Mouse (Mus musculus) CH12.LX (cell line): ENCODE measurements at regions not wholly inside any gene's neighbourhood (a gene's known extent, or its start where the extent isn't known, plus 50 kb on each side); places are given as distances from the start of the nearest gene placed in this dataset.

ENCODE experiments used
- DNase-seq: peaks from one replicate; pipeline ENCODE4 v3.0.0-alpha.2; 2013; ENCODE audit errors: extremely low read depth
- H3K27ac ChIP-seq: 2 replicates; pipeline ENCODE4 v1.5.1; 2012; ENCODE audit warnings: low read depth, mild to moderate bottlenecking, control low read depth, moderate library complexity; ENCODE audit not compliant: insufficient read depth
- H3K27me3 ChIP-seq: replicated peaks from 2 replicates; pipeline ENCODE3; 2012; ENCODE audit warnings: inconsistent platforms
- H3K36me3 ChIP-seq, 2 experiments: replicated peaks in 1 of 2; 2 replicates each; pipeline versions ENCODE3 to v1.6.1; 2012; ENCODE audit warnings: inconsistent platforms in 1 of 2, low read length in 1 of 2, mild to moderate bottlenecking in 1 of 2, mixed read lengths in 1 of 2, moderate library complexity in 1 of 2; ENCODE audit not compliant: control insufficient read depth in 1 of 2, insufficient read depth in 1 of 2
- H3K4me1 ChIP-seq, 2 experiments: 2 replicates each; pipeline ENCODE4 v1.6.1; 2012; ENCODE audit warnings: inconsistent platforms in 1 of 2, moderate library complexity in 1 of 2; ENCODE audit not compliant: insufficient read depth in 2 of 2, control insufficient read depth in 1 of 2
- H3K4me2 ChIP-seq: 2 replicates; pipeline ENCODE4 v1.6.1; 2012; ENCODE audit warnings: low read depth, mild to moderate bottlenecking, control low read depth; ENCODE audit not compliant: poor library complexity, insufficient read depth, severe bottlenecking
- H3K4me3 ChIP-seq, 3 experiments: fragments of 150-350 bp in 1 of 3; sonication (generic) in 1 of 3; replicated peaks in 1 of 3; 2 replicates each; pipeline versions ENCODE3 to v1.5.1; 2011 to 2012; ENCODE audit warnings: low read depth in 2 of 3, low read length in 2 of 3, mild to moderate bottlenecking in 2 of 3, moderate library complexity in 2 of 3, control low read depth in 1 of 3, improper control_type of control experiment in 1 of 3, inconsistent platforms in 1 of 3, mixed read lengths in 1 of 3; ENCODE audit not compliant: poor library complexity in 1 of 3
- H3K79me2 ChIP-seq: replicated peaks from 2 replicates; pipeline ENCODE4 v1.6.1; 2012; ENCODE audit warnings: mild to moderate bottlenecking, moderate library complexity; ENCODE audit not compliant: control insufficient read depth, poor library complexity, insufficient read depth, severe bottlenecking; ENCODE audit errors: extremely low read depth
- H3K9ac ChIP-seq: 2 replicates; pipeline ENCODE4 v1.6.1; 2012; ENCODE audit warnings: low read depth, mild to moderate bottlenecking, control low read depth, moderate library complexity; ENCODE audit not compliant: insufficient read depth
- H3K9me3 ChIP-seq: replicated peaks from 2 replicates; pipeline ENCODE3; 2012; ENCODE audit warnings: low read length, inconsistent platforms, mixed read lengths
- CHD1 ChIP-seq: IDR thresholded peaks from 2 replicates; pipeline ENCODE4 v1.6.1; 2012; ENCODE audit warnings: low read depth, low read length, improper control_type of control experiment, inconsistent platforms
- CTCF ChIP-seq, 2 experiments: IDR thresholded peaks in 1 of 2; conservative IDR thresholded peaks in 1 of 2; 2 replicates each; pipeline ENCODE4 v1.5.1; 2011 to 2012; ENCODE audit warnings: low read depth in 2 of 2, low read length in 2 of 2, improper control_type of control experiment in 1 of 2, inconsistent platforms in 1 of 2, mild to moderate bottlenecking in 1 of 2, moderate library complexity in 1 of 2
- ELF1 ChIP-seq: IDR thresholded peaks from 2 replicates; pipeline ENCODE4 v1.6.1; 2014; ENCODE audit warnings: low read depth, mild to moderate bottlenecking, inconsistent platforms, low read length, improper control_type of control experiment
- EP300 ChIP-seq: IDR thresholded peaks from 2 replicates; pipeline ENCODE4 v1.6.1; 2011; ENCODE audit warnings: low read length, improper control_type of control experiment
- ETS1 ChIP-seq: conservative IDR thresholded peaks from 2 replicates; pipeline ENCODE4 v1.6.1; 2012; ENCODE audit warnings: low read depth, mild to moderate bottlenecking, inconsistent platforms, low read length, improper control_type of control experiment, moderate library complexity
- IRF4 ChIP-seq: IDR thresholded peaks from 2 replicates; pipeline ENCODE4 v1.6.1; 2014; ENCODE audit warnings: low read depth, mild to moderate bottlenecking, inconsistent platforms, low read length, improper control_type of control experiment
- JUND ChIP-seq: conservative IDR thresholded peaks from 2 replicates; pipeline ENCODE4 v1.6.1; 2011; ENCODE audit warnings: low read depth, low read length, improper control_type of control experiment
- MAFK ChIP-seq: IDR thresholded peaks from 2 replicates; pipeline ENCODE4 v1.6.1; 2011; ENCODE audit warnings: low read length, improper control_type of control experiment; ENCODE audit not compliant: insufficient replicate concordance
- MAZ ChIP-seq: IDR thresholded peaks from 2 replicates; pipeline ENCODE4 v1.6.1; 2012; ENCODE audit warnings: low read depth, mild to moderate bottlenecking, inconsistent platforms, low read length, improper control_type of control experiment, moderate library complexity
- MEF2A ChIP-seq: IDR thresholded peaks from 2 replicates; pipeline ENCODE4 v1.6.1; 2014; ENCODE audit warnings: low read depth, mild to moderate bottlenecking, inconsistent platforms, low read length, improper control_type of control experiment, borderline replicate concordance
- MYC ChIP-seq: IDR thresholded peaks from 2 replicates; pipeline ENCODE4 v1.6.1; 2011; ENCODE audit warnings: low read depth, mild to moderate bottlenecking, improper control_type of control experiment, low read length
- PAX5 ChIP-seq: IDR thresholded peaks from 2 replicates; pipeline ENCODE4 v1.6.1; 2012; ENCODE audit warnings: low read length, inconsistent platforms, mixed read lengths
- POLR2AphosphoS2 ChIP-seq: IDR thresholded peaks from 2 replicates; pipeline ENCODE4 v1.6.1; 2011; ENCODE audit warnings: low read depth, low read length, improper control_type of control experiment
- RAD21 ChIP-seq: IDR thresholded peaks from 2 replicates; pipeline ENCODE4 v1.6.1; 2011; ENCODE audit warnings: low read depth, mild to moderate bottlenecking, low read length, improper control_type of control experiment, moderate library complexity
- RCOR1 ChIP-seq: conservative IDR thresholded peaks from 2 replicates; pipeline ENCODE4 v1.6.1; 2012; ENCODE audit warnings: low read depth, mild to moderate bottlenecking, inconsistent platforms, low read length, improper control_type of control experiment
- SIN3A ChIP-seq: IDR thresholded peaks from 2 replicates; pipeline ENCODE4 v1.6.1; 2012; ENCODE audit warnings: low read length, improper control_type of control experiment, inconsistent platforms
- TBP ChIP-seq: conservative IDR thresholded peaks from 2 replicates; pipeline ENCODE4 v1.6.1; 2011; ENCODE audit warnings: low read depth, low read length, improper control_type of control experiment
- ZC3H11A ChIP-seq: IDR thresholded peaks from 2 replicates; pipeline ENCODE4 v1.6.1; 2012; ENCODE audit warnings: low read depth, mild to moderate bottlenecking, inconsistent platforms, low read length, improper control_type of control experiment
- ZKSCAN1 ChIP-seq: IDR thresholded peaks from 2 replicates; pipeline ENCODE4 v1.6.1; 2012; ENCODE audit warnings: low read depth, inconsistent platforms, low read length, improper control_type of control experiment, borderline replicate concordance
- dilution Hi-C: fragments of 300-500 bp; cut with MboI; formaldehyde crosslinking; loops from 2 replicates; pipeline ENCODE4 v1.14.3; 2020; ENCODE audit warnings: low sequenced_read_pairs; ENCODE audit not compliant: extremely low pct_unique_long_range_greater_than_20kb, extremely low pct_ligation_motif_present
- in situ Hi-C: fragments of 300-500 bp; cut with MboI; formaldehyde crosslinking; loops from 3 replicates; pipeline ENCODE4 v1.14.3; 2019; ENCODE audit warnings: low sequenced_read_pairs, low pct_ligation_motif_present, low pct_unique_long_range_greater_than_20kb, mixed read lengths

DNA sequence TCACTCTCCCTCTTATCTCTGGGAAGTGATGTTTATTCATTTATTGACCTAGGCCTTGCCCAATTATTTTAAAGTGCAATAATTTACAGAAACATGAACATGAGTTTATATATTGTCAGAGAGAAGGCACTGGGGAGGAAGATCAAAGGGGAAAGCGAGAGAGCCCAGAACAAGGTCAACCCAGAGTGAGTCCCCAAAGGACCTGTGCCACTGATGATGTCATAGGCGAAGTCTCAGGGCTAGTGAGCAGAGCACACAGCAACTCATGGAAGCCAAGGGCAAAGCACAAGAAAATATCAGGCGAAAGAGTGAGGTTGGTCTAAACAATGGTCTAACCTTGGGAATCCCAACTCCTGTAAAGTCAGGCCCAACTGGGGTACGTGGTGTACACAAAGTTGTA lies 126.4 kb upstream of the Ctnnb1 start:
- Histone ChIP-seq H3K79me2 (no peaks in the 10 kb centered on the region), H3K36me3 (no peaks in the 10 kb centered on the region), H3K9me3 (peaks cover 7% of the 10 kb centered on the region), H3K4me1 (peaks cover 0 to 3% of the 10 kb centered on the region in 2 experiments; a peak in 1 of 4 replicates), H3K27me3 (no peaks in the 10 kb centered on the region), H3K4me3 (no peak overlapping the region), H3K4me2 (no peak overlapping the region), H3K9ac (no peak overlapping the region), H3K27ac (no peak overlapping the region)
- no peak for TF ChIP-seq RAD21
- no peak for TF ChIP-seq EP300
- TF ChIP-seq PAX5: no peak
- TF ChIP-seq ELF1: no peak
- no peak for TF ChIP-seq RCOR1
- TF ChIP-seq IRF4: no peak
- no peak for TF ChIP-seq MEF2A
- dilution Hi-C loops (no loop called here), in situ Hi-C loops (no loop called here)
- DNase-seq: no peak

DNA sequence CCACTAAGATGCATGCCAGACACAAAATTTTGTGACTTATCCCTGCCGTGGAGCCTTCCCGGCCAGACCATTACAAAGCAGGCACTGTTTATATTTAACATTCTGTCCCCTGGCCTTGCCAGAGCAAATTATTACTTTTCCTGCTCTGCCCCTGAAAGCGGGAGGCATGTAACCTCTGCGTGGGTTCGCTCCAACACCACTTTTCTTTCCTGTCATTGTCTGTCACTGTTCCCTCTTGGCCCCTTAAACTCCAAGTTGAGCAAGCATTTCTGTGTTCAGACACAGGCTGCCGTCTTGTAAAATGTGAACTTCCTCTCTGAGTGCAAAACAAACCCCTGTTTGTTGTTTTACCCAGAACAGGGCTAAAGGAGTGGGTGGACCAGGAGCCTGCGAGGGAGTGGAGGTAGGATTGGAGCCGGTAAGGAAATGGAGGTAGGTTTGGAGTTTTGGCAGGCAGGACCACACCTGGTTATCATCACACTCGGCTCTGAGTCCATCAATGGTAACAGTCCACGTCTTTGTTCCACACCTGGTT lies 124.2 kb upstream of the Ctnnb1 start:
- H3K79me2 ChIP-seq: no peaks in the 10 kb centered on the region
- peaks cover 0 to 3% of the 10 kb centered on the region in 2 experiments; a peak in 1 of 4 replicates for H3K4me1 ChIP-seq
- no peak overlapping the region for H3K4me3 ChIP-seq
- no peak for DNase-seq
- H3K9me3 ChIP-seq: peaks cover 4% of the 10 kb centered on the region
- no peaks in the 10 kb centered on the region for H3K27me3 ChIP-seq
- H3K4me2 ChIP-seq: no peak overlapping the region
- in situ Hi-C loops: no loop called here
- no peak for TF ChIP-seq TBP
- TF ChIP-seq CHD1: no peak
- TF ChIP-seq JUND: no peak
- no peak overlapping the region for H3K27ac ChIP-seq
- no peaks in the 10 kb centered on the region for H3K36me3 ChIP-seq
- dilution Hi-C loops: no loop called here
- no peak overlapping the region for H3K9ac ChIP-seq

DNA sequence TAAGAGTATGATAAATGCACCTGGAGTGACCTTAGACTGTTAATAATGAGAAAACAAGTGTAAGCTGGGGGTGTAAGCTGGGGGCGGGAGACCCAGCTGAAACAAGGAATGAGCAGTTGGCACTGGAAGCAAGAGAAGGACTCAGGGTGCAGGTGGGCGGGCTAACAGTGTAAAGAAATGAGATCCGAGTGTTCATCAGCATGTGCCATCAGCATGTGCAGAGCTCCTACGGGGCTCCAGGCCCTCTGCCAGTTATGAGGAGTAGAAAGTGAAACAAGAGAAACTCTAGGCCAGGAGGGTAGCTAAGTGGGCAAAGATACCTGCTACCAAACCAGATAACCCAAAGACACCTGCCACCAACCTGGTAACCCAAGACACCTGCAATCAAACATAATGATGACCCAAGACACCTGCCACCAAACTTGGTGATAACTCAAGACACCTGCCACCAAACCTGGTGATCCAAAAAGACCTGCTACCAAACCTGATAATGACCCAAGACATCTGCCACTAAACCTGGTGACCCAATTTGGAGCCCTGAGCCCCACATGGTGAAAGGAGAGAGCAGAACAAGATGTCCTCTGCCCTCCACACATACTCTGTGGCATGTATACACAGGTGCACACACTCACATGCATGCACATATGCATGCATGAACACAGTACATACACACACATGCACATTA lies 120.1 kb upstream of the Ctnnb1 start:
- H3K79me2 ChIP-seq: no peaks in the 10 kb centered on the region
- H3K27me3 ChIP-seq: no peaks in the 10 kb centered on the region
- H3K4me1 ChIP-seq: 0 out of 4 replicates have a peak, but pooled peaks cover 0 to 3% of the 10 kb centered on the region in 2 experiments
- H3K4me3 ChIP-seq: no peak overlapping the region
- H3K9me3 ChIP-seq: no peaks in the 10 kb centered on the region
- DNase-seq: no peak
- in situ Hi-C loops: no loop called here
- H3K4me2 ChIP-seq: no peak overlapping the region
- dilution Hi-C loops: no loop called here
- no peak overlapping the region for H3K9ac ChIP-seq
- H3K36me3 ChIP-seq: no peaks in the 10 kb centered on the region
- TF ChIP-seq ELF1 (no peak), MYC (no peak), MAZ (no peak), ZC3H11A (no peak), IRF4 (no peak), EP300 (no peak), ETS1 (no peak), POLR2AphosphoS2 (no peak), ZKSCAN1 (no peak), SIN3A (no peak), TBP (no peak), MAFK (no peak), CTCF (conservative IDR thresholded peaks at IDR 0.05 in 1 of 2, IDR thresholded peaks at IDR 0.05 in 1 of 2; ENCODE audit: low read depth in 2 of 2, low read length in 2 of 2) (no peak)
- TF ChIP-seq, all 38 proteins: peak for 0
- H3K27ac ChIP-seq: no peak overlapping the region
